Mouse (Mus musculus) kidney, postnatal 0 days (tissue): ENCODE data around the gene Npnt. TPM values are rescaled to one million over a fixed set of nuclear protein-coding genes. Genes with fewer than 3 reads are reported as not detected.

ENCODE experiments used
- ATAC-seq: fragments of 200-750 bp; cut with Nextera tagmentation; replicated peaks from 2 replicates; pipeline ENCODE4 v1.8.0; 2017; ENCODE audit warnings: low read depth, moderate number of reproducible peaks, moderate TSS enrichment, moderate library complexity; ENCODE audit not compliant: low FRiP score
- DNase-seq: peaks from one replicate; pipeline ENCODE4 v3.0.0-alpha.2; 2016; ENCODE audit warnings: low spot score
- H3K27ac ChIP-seq: fragments of 300-500 bp; sonication (generic); 2 replicates; pipeline ENCODE4 v1.5.1; 2014; ENCODE audit warnings: mild to moderate bottlenecking
- H3K27me3 ChIP-seq: fragments of 300-500 bp; sonication (generic); 2 replicates; pipeline ENCODE4 v1.6.1; 2014; ENCODE audit warnings: low read length, mixed read lengths; ENCODE audit not compliant: insufficient read depth
- H3K36me3 ChIP-seq: fragments of 300-500 bp; sonication (generic); 2 replicates; pipeline ENCODE4 v1.6.1; 2014; ENCODE audit warnings: low read length, mixed read lengths; ENCODE audit not compliant: insufficient read depth
- H3K4me1 ChIP-seq: fragments of 300-500 bp; sonication (generic); replicated peaks from 2 replicates; pipeline ENCODE4 v1.6.1; 2014; ENCODE audit warnings: antibody characterized with exemption, low read length, mixed read lengths; ENCODE audit not compliant: insufficient read depth
- H3K4me2 ChIP-seq: fragments of 300-500 bp; sonication (generic); 2 replicates; pipeline ENCODE4 v1.6.1; 2014; ENCODE audit warnings: mild to moderate bottlenecking, low read length, moderate library complexity, mixed read lengths
- H3K4me3 ChIP-seq: fragments of 300-500 bp; sonication (generic); replicated peaks from 2 replicates; pipeline ENCODE4 v1.5.1; 2014; ENCODE audit warnings: low read depth, low read length
- H3K9ac ChIP-seq: fragments of 300-500 bp; sonication (generic); 2 replicates; pipeline ENCODE4 v1.6.1; 2014; ENCODE audit warnings: low read depth, low read length
- H3K9me3 ChIP-seq: fragments of 300-500 bp; sonication (generic); replicated peaks from 2 replicates; pipeline ENCODE4 v1.6.1; 2016; ENCODE audit warnings: low read length, inconsistent platforms, mixed read lengths
- CTCF ChIP-seq: IDR thresholded peaks from 2 replicates; pipeline ENCODE4 v1.5.1; 2016; ENCODE audit warnings: antibody characterized with exemption, low read depth, mild to moderate bottlenecking, moderate library complexity
- WGBS: fragments of 180-500 bp; shearing (Covaris S2); extraction: QIAGEN DNeasy Blood & Tissue Kit; methylation state at CpG from one replicate; pipeline ENCODE4 v1.1.7; 2014; 5-methylcytosine and 5-hydroxymethylcytosine counted together
- polyA plus RNA-seq: library from polyadenylated mRNA; unstranded; fragments of >200 nt; fragmentation: Nextera tagmentation; extraction: Ambion mirVana; gene quantifications from 2 replicates; pipeline ENCODE4 v1.2.1, GENCODE M21; 2015

The Npnt gene
- polyA plus RNA-seq, 1 experiment from 2014 or later, result 229 TPM

- no peak overlapping the region for H3K9ac ChIP-seq
- WGBS, result 94% methylated on average over 5 of the region's 5 CpGs
- TF ChIP-seq CTCF, result no peak
These were observed 47.2 kb downstream of the Npnt start for GRCm38 (mm10) chr3:132902921-132903320.

GRCm38 (mm10) chr3:132902206-132902605, 47.9 kb downstream of the Npnt start:
- H3K4me3 ChIP-seq, result no peak overlapping the region
- no peak for DNase-seq
- no peak for ATAC-seq
- H3K9ac ChIP-seq, result no peak overlapping the region
- WGBS, result 70% methylated on average over 6 of the region's 6 CpGs
- no peaks in the 10 kb centered on the region for H3K4me1 ChIP-seq
- no peaks in the 10 kb centered on the region for H3K27me3 ChIP-seq
- TF ChIP-seq CTCF, result no peak
- 0 out of 2 replicates have a peak, but pooled peaks cover 11% of the 10 kb centered on the region for H3K36me3 ChIP-seq
- H3K27ac ChIP-seq, result no peak overlapping the region
- H3K4me2 ChIP-seq, result no peak overlapping the region
- no peaks in the 10 kb centered on the region for H3K9me3 ChIP-seq

More at GRCm38 (mm10) chr3:132902921-132903320, 47.2 kb downstream of the Npnt start:
- H3K4me2 ChIP-seq, result no peak overlapping the region
- no peaks in the 10 kb centered on the region for H3K27me3 ChIP-seq
- ATAC-seq (no peak), DNase-seq (no peak)
- H3K9me3 ChIP-seq, result no peaks in the 10 kb centered on the region
- no peak overlapping the region for H3K27ac ChIP-seq
- no peak overlapping the region for H3K4me3 ChIP-seq
- H3K4me1 ChIP-seq, result no peaks in the 10 kb centered on the region; the same call in 1 of the 2 replicates
- H3K36me3 ChIP-seq, result 0 out of 2 replicates have a peak, but pooled peaks cover 11% of the 10 kb centered on the region

- Histone ChIP-seq H3K36me3 (no peaks in the 10 kb centered on the region), H3K27ac (no peak overlapping the region), H3K4me1 (no peaks in the 10 kb centered on the region), H3K9me3 (no peaks in the 10 kb centered on the region), H3K9ac (no peak overlapping the region), H3K4me3 (no peak overlapping the region), H3K4me2 (no peak overlapping the region), H3K27me3 (no peaks in the 10 kb centered on the region)
- no peak for TF ChIP-seq CTCF
- ATAC-seq, result no peak
- DNase-seq, result no peak
- 94% methylated on average over 4 of the region's 4 CpGs for WGBS
These were observed 52.2 kb downstream of the Npnt start for GRCm38 (mm10) chr3:132897891-132898290.

GRCm38 (mm10) chr3:132897390-132897789, 52.7 kb downstream of the Npnt start:
- H3K27me3 ChIP-seq, result no peaks in the 10 kb centered on the region
- no peaks in the 10 kb centered on the region for H3K9me3 ChIP-seq
- H3K4me2 ChIP-seq, result no peak overlapping the region
- no peaks in the 10 kb centered on the region for H3K36me3 ChIP-seq
- no peak overlapping the region for H3K9ac ChIP-seq
- no peak overlapping the region for H3K4me3 ChIP-seq
- 86% methylated on average over 5 of the region's 5 CpGs for WGBS
- no peak overlapping the region for H3K27ac ChIP-seq
- TF ChIP-seq CTCF, result no peak
- H3K4me1 ChIP-seq, result no peaks in the 10 kb centered on the region
- ATAC-seq (no peak), DNase-seq (no peak)

- TF ChIP-seq CTCF, result no peak
- Histone ChIP-seq H3K9ac (no peak overlapping the region), H3K27ac (no peak overlapping the region), H3K36me3 (no peaks in the 10 kb centered on the region), H3K4me3 (no peak overlapping the region), H3K9me3 (no peaks in the 10 kb centered on the region), H3K4me2 (no peak overlapping the region), H3K27me3 (no peaks in the 10 kb centered on the region), H3K4me1 (no peaks in the 10 kb centered on the region)
- 70% methylated on average over 7 of the region's 7 CpGs for WGBS
- DNase-seq (no peak), ATAC-seq (no peak)
These were observed 56.0 kb downstream of the Npnt start for GRCm38 (mm10) chr3:132894086-132894485.

- H3K4me3 ChIP-seq, result no peak overlapping the region
- H3K27ac ChIP-seq, result no peak overlapping the region
- 92% methylated on average over 3 of the region's 3 CpGs for WGBS
- DNase-seq (no peak), ATAC-seq (no peak)
- H3K9me3 ChIP-seq, result no peaks in the 10 kb centered on the region
- H3K9ac ChIP-seq, result no peak overlapping the region
- no peaks in the 10 kb centered on the region for H3K27me3 ChIP-seq
- no peaks in the 10 kb centered on the region for H3K4me1 ChIP-seq
- H3K36me3 ChIP-seq, result no peaks in the 10 kb centered on the region
- no peak overlapping the region for H3K4me2 ChIP-seq
- TF ChIP-seq CTCF, result no peak
These were observed 56.4 kb downstream of the Npnt start for GRCm38 (mm10) chr3:132893676-132894075.

GRCm38 (mm10) chr3:132893044-132893443, 57.0 kb downstream of the Npnt start:
- Histone ChIP-seq H3K9ac (no peak overlapping the region), H3K27ac (no peak overlapping the region), H3K9me3 (no peaks in the 10 kb centered on the region), H3K27me3 (no peaks in the 10 kb centered on the region), H3K4me2 (no peak overlapping the region), H3K36me3 (no peaks in the 10 kb centered on the region), H3K4me1 (no peaks in the 10 kb centered on the region), H3K4me3 (no peak overlapping the region)
- DNase-seq (no peak), ATAC-seq (no peak)
- 85% methylated on average over 7 of the region's 7 CpGs for WGBS
- peak; percentile 37; the same call in 1 of the 2 replicates for TF ChIP-seq CTCF
